8 mouse cellular contexts compared by ENCODE assay signal in genomic region chr13:53236434-53237401, GRCm38 (mm10). TPM values are rescaled to one million over a fixed set of nuclear protein-coding genes. Genes with fewer than 3 reads are reported as not detected.
DNase-seq lines count a peak whose midpoint lies in the region; ATAC-seq and TF ChIP-seq lines count a peak whose summit lies in the region.

No protein-coding gene starts in this region.

- peak overlapping the region; percentile 58; the same call in 1 of the 2 replicates for H3K27ac ChIP-seq in limb, embryonic 14.5 days (replicated peaks; ENCODE audit: low read depth, low read length)

- no peaks in the 10 kb centered on the region for H3K36me3 ChIP-seq in limb, embryonic 14.5 days (ENCODE audit: control insufficient read depth, insufficient read depth, low read length)

- H3K9ac ChIP-seq in limb, embryonic 14.5 days (ENCODE audit: low read depth, low read length, severe bottlenecking) = no peak overlapping the region

- no peak overlapping the region for H3K4me3 ChIP-seq in limb, embryonic 14.5 days (replicated peaks; ENCODE audit: low read length)

- no peaks in the 10 kb centered on the region for H3K9me3 ChIP-seq in limb, embryonic 14.5 days (ENCODE audit: control insufficient read depth, low read length)

- DNase-seq in cerebellum, postnatal 14 days = peak; percentile 78 to 82
- no peak for DNase-seq in cerebellum, adult 8-10 months
- peak; percentile 41 for DNase-seq in right cerebral cortex, postnatal 4 days
- no peak for DNase-seq in right cerebral cortex, adult 18-20 months
- peak; percentile 52 for DNase-seq in limb, embryonic 14.5 days (ENCODE audit: low spot score)
- peak; percentile 78 for DNase-seq in testis, postnatal 14 days (ENCODE audit: low spot score)
- no peak for DNase-seq in frontal cortex, adult 2 months (ENCODE audit: extremely low spot score in 1 of 2, low spot score in 1 of 2)
- no peak for DNase-seq in thymus, postnatal 36 days

- H3K27me3 ChIP-seq in limb, embryonic 14.5 days (ENCODE audit: control insufficient read depth, insufficient read depth, low read length) = no peaks in the 10 kb centered on the region

- no peak for TF ChIP-seq POLR2A in limb, embryonic 14.5 days (IDR thresholded peaks at IDR 0.05; ENCODE audit: borderline replicate concordance, extremely low read depth, insufficient read depth, insufficient read length)

- peak; percentile 64 for ATAC-seq in limb, embryonic 14.5 days (ENCODE audit: low FRiP score, low read depth)

- H3K4me1 ChIP-seq in limb, embryonic 14.5 days (ENCODE audit: control insufficient read depth, insufficient read depth, low read length) = peaks cover 53% of the 10 kb centered on the region

- peak overlapping the region; percentile 18 for H3K4me2 ChIP-seq in limb, embryonic 14.5 days (replicated peaks; ENCODE audit: low read depth, low read length, severe bottlenecking)

- WGBS in limb, embryonic 14.5 days = 23% methylated on average over 18 of the region's 18 CpGs

RNA-seq across cellular contexts. Expression of gene Ror2, which starts 49.2 kb away (rescaled TPM):
- 33.0 and 48.1 TPM in 2 replicates for polyA plus RNA-seq in limb, embryonic 14.5 days (2012; rRNA removed)
- polyA plus RNA-seq in limb, embryonic 14.5 days (2014; fragmentation: Nextera tagmentation; extraction: Ambion mirVana) = 19.0 and 22.5 TPM in 2 replicates
- polyA plus RNA-seq in frontal cortex, adult 2 months (2012; rRNA removed) = 1.2 and 1.4 TPM in 2 replicates

Comparison
In these comparisons a context has a peak if more than half of its experiments do, and no peak if none do; other contexts are left out.
1. DNase-seq: peak in cerebellum, postnatal 14 days (2 of 2), right cerebral cortex, postnatal 4 days (single experiment), limb, embryonic 14.5 days (single experiment) and testis, postnatal 14 days (single experiment); none in cerebellum, adult 8-10 months (single experiment), right cerebral cortex, adult 18-20 months (single experiment), frontal cortex, adult 2 months (0 of 2) and thymus, postnatal 36 days (0 of 2).